ENCODE assay signal across 24 mouse cellular contexts in genomic region chr1:61310063-61310760, GRCm38 (mm10).
DNase-seq lines count a peak whose midpoint lies in the region; ATAC-seq and TF ChIP-seq lines count a peak whose summit lies in the region.
"Had no signal": no experiment of that assay in that cellular context is flagged by ENCODE, and none has a peak within 500 bp of the region (broad histone marks: within the 10 kb centered on the region; RNA-seq: fewer than 3 reads in every experiment).

No protein-coding gene starts in this region.

- H3K9me3 ChIP-seq in forebrain, embryonic 15.5 days = no peaks in the 10 kb centered on the region
- H3K9me3 ChIP-seq in forebrain, embryonic 12.5 days = no peaks in the 10 kb centered on the region
- no peaks in the 10 kb centered on the region for H3K9me3 ChIP-seq in kidney, postnatal 0 days (replicated peaks; ENCODE audit: low read length)
- H3K9me3 ChIP-seq: liver, embryonic 12.5 days; midbrain, embryonic 12.5 days had no signal

- DNase-seq in kidney, postnatal 0 days (ENCODE audit: low spot score) = peak; percentile 29
- DNase-seq in kidney, adult 8-10 months = no peak
- DNase-seq in Muller cell, postnatal 12 days (ENCODE audit: inconsistent ontology term) = peak; percentile 92
- DNase-seq: adrenal gland, postnatal 25 days; cerebellum, adult 8-10 months; cerebellum, postnatal 25 days; gastrocnemius, postnatal 10 days; heart, postnatal 36 days; left cerebral cortex, postnatal 4 days; liver, postnatal 0 days; lung, postnatal 36 days; right cerebral cortex, adult 18-20 months; spleen, adult 18-20 months; thymus, adult 18-20 months; thymus, postnatal 25 days had no signal

- H3K9ac ChIP-seq in forebrain, embryonic 15.5 days (replicated peaks) = no peak overlapping the region
- no peak overlapping the region for H3K9ac ChIP-seq in forebrain, embryonic 12.5 days
- H3K9ac ChIP-seq in kidney, postnatal 0 days (ENCODE audit: low read depth, low read length) = no peak overlapping the region
- H3K9ac ChIP-seq: liver, embryonic 12.5 days; liver, postnatal 0 days; midbrain, embryonic 12.5 days had no signal

- TF ChIP-seq CTCF in kidney, postnatal 0 days (IDR thresholded peaks at IDR 0.05; ENCODE audit: low read depth) = no peak

- no peaks in the 10 kb centered on the region for H3K36me3 ChIP-seq in forebrain, embryonic 15.5 days
- H3K36me3 ChIP-seq in forebrain, embryonic 12.5 days (replicated peaks) = no peaks in the 10 kb centered on the region
- no peaks in the 10 kb centered on the region for H3K36me3 ChIP-seq in kidney, postnatal 0 days (ENCODE audit: insufficient read depth, low read length)
- H3K36me3 ChIP-seq: liver, embryonic 12.5 days; midbrain, embryonic 12.5 days had no signal

- H3K4me2 ChIP-seq in forebrain, embryonic 15.5 days (replicated peaks) = no peak overlapping the region
- no peak overlapping the region for H3K4me2 ChIP-seq in forebrain, embryonic 12.5 days
- no peak overlapping the region for H3K4me2 ChIP-seq in kidney, postnatal 0 days (ENCODE audit: low read length)
- H3K4me2 ChIP-seq: heart, embryonic 11.5 days; liver, embryonic 12.5 days; midbrain, embryonic 12.5 days had no signal

- H3K4me1 ChIP-seq in forebrain, embryonic 15.5 days = peaks cover 9% of the 10 kb centered on the region; the same call in 1 of the 2 replicates
- no peaks in the 10 kb centered on the region for H3K4me1 ChIP-seq in forebrain, embryonic 12.5 days
- H3K4me1 ChIP-seq in kidney, postnatal 0 days (replicated peaks; ENCODE audit: insufficient read depth, low read length) = no peaks in the 10 kb centered on the region
- H3K4me1 ChIP-seq in brown adipose tissue, adult 24 weeks (ENCODE audit: control insufficient read depth, insufficient read depth, insufficient read length, low read length) = peaks cover 7% of the 10 kb centered on the region
- H3K4me1 ChIP-seq: liver, embryonic 12.5 days; midbrain, embryonic 12.5 days had no signal

- no peak overlapping the region; the same call in 1 of the 2 replicates for H3K27ac ChIP-seq in forebrain, embryonic 15.5 days (replicated peaks)
- no peak overlapping the region for H3K27ac ChIP-seq in forebrain, embryonic 12.5 days
- no peak overlapping the region for H3K27ac ChIP-seq in kidney, postnatal 0 days
- H3K27ac ChIP-seq in brown adipose tissue, adult 24 weeks (replicated peaks; ENCODE audit: low read depth, low read length) = peak overlapping the region; percentile 76
- H3K27ac ChIP-seq: liver, embryonic 12.5 days; midbrain, embryonic 12.5 days had no signal

- peak; percentile 76 for ATAC-seq in forebrain, embryonic 15.5 days (replicated peaks)
- ATAC-seq in forebrain, embryonic 12.5 days (ENCODE audit: low FRiP score) = no peak
- ATAC-seq in kidney, postnatal 0 days (replicated peaks; ENCODE audit: low FRiP score, low read depth) = no peak
- no peak for ATAC-seq in inflammation-experienced regulatory T-cells, adult 6 months
- ATAC-seq: CD4-positive, CD25-positive, alpha-beta regulatory T cell, adult 4 months; intestine, postnatal 0 days; liver, embryonic 12.5 days; liver, postnatal 0 days had no signal

- peaks cover 30% of the 10 kb centered on the region; the same call in 1 of the 2 replicates for H3K27me3 ChIP-seq in forebrain, embryonic 15.5 days
- H3K27me3 ChIP-seq in forebrain, embryonic 12.5 days = peaks cover 59% of the 10 kb centered on the region
- H3K27me3 ChIP-seq in kidney, postnatal 0 days (ENCODE audit: insufficient read depth, low read length) = no peaks in the 10 kb centered on the region
- H3K27me3 ChIP-seq: liver, embryonic 12.5 days had no signal

- no peak overlapping the region for H3K4me3 ChIP-seq in forebrain, embryonic 15.5 days
- H3K4me3 ChIP-seq in forebrain, embryonic 12.5 days (replicated peaks) = no peak overlapping the region
- no peak overlapping the region for H3K4me3 ChIP-seq in kidney, postnatal 0 days (replicated peaks; ENCODE audit: low read depth, low read length)
- H3K4me3 ChIP-seq in brown adipose tissue, adult 24 weeks (ENCODE audit: insufficient read depth, low read depth, low read length) = no peak overlapping the region
- H3K4me3 ChIP-seq: liver, embryonic 12.5 days; midbrain, embryonic 12.5 days had no signal

- WGBS in forebrain, embryonic 15.5 days = 51% methylated on average over 3 of the region's 3 CpGs
- WGBS in forebrain, embryonic 12.5 days = 86% methylated on average over 3 of the region's 3 CpGs
- 85% methylated on average over 3 of the region's 3 CpGs for WGBS in kidney, postnatal 0 days

Comparison
In these comparisons a context has a peak if more than half of its experiments do, and no peak if none do; other contexts are left out.
1. DNase-seq: peak in kidney, postnatal 0 days (single experiment) and Muller cell, postnatal 12 days (single experiment); none in kidney, adult 8-10 months (0 of 2).